Mouse (Mus musculus) ES-E14 (cell line): ENCODE data around the gene Noto. TPM values are rescaled to one million over a fixed set of nuclear protein-coding genes. Genes with fewer than 3 reads are reported as not detected.

Experiments
- DNase-seq: peaks from one replicate; pipeline ENCODE4 v3.0.0-alpha.2; 2013; ENCODE audit warnings: low read depth, low spot score
- H3K27ac ChIP-seq: 2 replicates; pipeline ENCODE4 v1.5.1; 2012; ENCODE audit warnings: low read depth, mild to moderate bottlenecking, low read length, moderate library complexity, mixed read lengths; ENCODE audit not compliant: poor library complexity, insufficient read depth, severe bottlenecking
- H3K36me3 ChIP-seq: 2 replicates; pipeline ENCODE4 v1.6.1; 2012; ENCODE audit warnings: mild to moderate bottlenecking, low read length, moderate library complexity, mixed read lengths; ENCODE audit not compliant: control insufficient read depth, poor library complexity, insufficient read depth, severe bottlenecking
- H3K4me1 ChIP-seq, 2 experiments: fragments of 150-350 bp in 1 of 2; sonication (generic) in 1 of 2; 2 replicates each; pipeline ENCODE4 v1.6.1; 2012; ENCODE audit warnings: low read length in 2 of 2, mild to moderate bottlenecking in 1 of 2, mixed read lengths in 1 of 2; ENCODE audit not compliant: control insufficient read depth in 2 of 2, insufficient read depth in 2 of 2, poor library complexity in 1 of 2
- H3K4me3 ChIP-seq, 2 experiments: fragments of 150-350 bp in 1 of 2; sonication (generic) in 1 of 2; 2 replicates each; pipeline ENCODE4 v1.5.1; 2012; ENCODE audit warnings: low read length in 2 of 2, low read depth in 1 of 2, mild to moderate bottlenecking in 1 of 2, mixed read lengths in 1 of 2; ENCODE audit not compliant: insufficient read depth in 1 of 2, poor library complexity in 1 of 2, severe bottlenecking in 1 of 2
- H3K9ac ChIP-seq: 2 replicates; pipeline ENCODE4 v1.6.1; 2012; ENCODE audit warnings: low read depth, mild to moderate bottlenecking, low read length, mixed read lengths; ENCODE audit not compliant: poor library complexity, insufficient read depth, severe bottlenecking
- H3K9me3 ChIP-seq: fragments of 150-350 bp; sonication (generic); 2 replicates; pipeline ENCODE4 v1.6.1; 2012; ENCODE audit warnings: low read depth, mild to moderate bottlenecking, low read length; ENCODE audit not compliant: control insufficient read depth, insufficient read depth
- CHD2 ChIP-seq: IDR thresholded peaks from 2 replicates; pipeline ENCODE4 v1.6.1; 2014; ENCODE audit warnings: mild to moderate bottlenecking, low read depth, low read length, inconsistent platforms
- HCFC1 ChIP-seq: IDR thresholded peaks from 2 replicates; pipeline ENCODE4 v1.6.1; 2012; ENCODE audit warnings: low read length, inconsistent platforms, borderline replicate concordance; ENCODE audit not compliant: insufficient read depth
- MAFK ChIP-seq: IDR thresholded peaks from 2 replicates; pipeline ENCODE4 v1.6.1; 2014; ENCODE audit warnings: mild to moderate bottlenecking, low read depth, low read length, inconsistent platforms; ENCODE audit not compliant: insufficient read depth
- ZC3H11A ChIP-seq: IDR thresholded peaks from 2 replicates; pipeline ENCODE4 v1.6.1; 2012; ENCODE audit warnings: low read depth, mild to moderate bottlenecking, inconsistent platforms, low read length, borderline replicate concordance
- ZNF384 ChIP-seq: IDR thresholded peaks from 2 replicates; pipeline ENCODE4 v1.6.1; 2012; ENCODE audit warnings: low read depth, low read length, inconsistent platforms
- in situ Hi-C, 2 experiments: fragments of 600-800 bp; cut with MboI; formaldehyde crosslinking; loops; one replicate each; pipeline ENCODE4 v1.15.1; 2025; ENCODE audit warnings: low sequenced_read_pairs in 2 of 2, inconsistent platforms in 1 of 2; ENCODE audit not compliant: unreplicated experiment in 2 of 2
- total RNA-seq: library from RNA; depleted of rRNA; stranded (reverse); fragments of 300-350 nt; gene quantifications from 2 replicates; pipeline ENCODE4 v1.2.3, GENCODE M21; 2012

Noto gene
- total RNA-seq, 1 experiment, result not detected

DNA sequence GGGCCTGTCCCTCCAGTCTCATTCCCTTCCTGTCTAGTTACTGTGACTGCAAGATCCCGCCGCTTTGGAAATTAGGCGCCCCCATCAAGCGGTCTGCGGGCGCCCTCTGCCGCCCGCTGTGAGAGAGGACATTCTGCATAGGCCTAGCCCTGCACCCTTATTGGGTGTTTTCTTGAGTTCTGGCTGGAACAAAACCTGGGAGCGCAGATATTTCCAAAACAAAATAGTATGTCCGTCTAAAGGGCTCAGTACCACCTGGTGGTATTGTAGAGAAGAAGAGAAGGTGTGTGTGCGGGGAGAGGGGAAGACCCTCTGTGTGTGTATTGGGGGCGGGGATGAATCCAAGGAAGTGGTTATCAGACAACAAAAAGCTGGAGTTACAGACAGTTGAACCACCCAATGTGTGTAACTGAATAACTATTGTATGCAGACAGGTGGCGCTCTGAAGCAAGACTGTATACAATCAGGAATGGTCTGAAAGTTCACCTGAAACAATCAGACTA lies 12.9 kb upstream of the Noto start:
- in situ Hi-C loops, result loop anchor here (5.0 to 25.0 kb wide), 3 partner anchors 66 to 249 kb away; no protein-coding TSS in a partner anchor
- H3K9me3 ChIP-seq, result no peaks in the 10 kb centered on the region
- peaks cover 0 to 3% of the 10 kb centered on the region in 2 experiments; a peak in 1 of 4 replicates for H3K4me1 ChIP-seq
- H3K9ac ChIP-seq, result peak overlapping the region; percentile 31; the same call in 1 of the 2 replicates
- 0 out of 4 replicates have a peak overlapping the region, but pooled peaks of 1 of the 2 experiments have one; percentile 11 for H3K4me3 ChIP-seq
- no peak overlapping the region for H3K27ac ChIP-seq
- DNase-seq, result peak; percentile 76
- TF ChIP-seq ZC3H11A, result peak; percentile 73; the same call in 1 of the 2 replicates
- peak; percentile 61 for TF ChIP-seq CHD2
- TF ChIP-seq HCFC1, result no peak
- no peak for TF ChIP-seq MAFK
- peak; percentile 45; the same call in 1 of the 2 replicates for TF ChIP-seq ZNF384
- H3K36me3 ChIP-seq, result no peaks in the 10 kb centered on the region

DNA sequence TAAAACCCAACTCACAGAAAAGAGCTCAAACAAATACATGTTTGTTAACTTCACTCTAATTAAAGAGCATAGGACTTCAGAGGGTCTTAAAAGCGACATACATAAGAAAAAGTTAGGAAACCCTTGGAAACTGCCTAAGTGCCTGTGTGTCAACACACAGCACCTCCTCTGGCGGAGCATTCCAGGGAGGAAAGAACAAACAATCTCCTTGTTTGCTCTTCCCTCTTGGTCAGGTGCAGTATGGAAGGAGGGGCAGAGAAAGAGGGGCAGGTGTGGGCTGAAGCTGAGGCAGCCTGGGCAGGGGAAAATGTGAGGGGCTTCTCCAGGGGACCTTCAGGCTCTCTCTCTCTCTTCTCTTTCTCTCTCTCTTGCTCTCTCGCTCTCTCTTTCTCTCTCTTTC lies 7.9 kb upstream of the Noto start:
- TF ChIP-seq CHD2 (no peak), ZC3H11A (no peak)
- H3K27ac ChIP-seq, result no peak overlapping the region
- no peak overlapping the region for H3K9ac ChIP-seq
- no peak for DNase-seq
- no peaks in the 10 kb centered on the region for H3K9me3 ChIP-seq
- H3K36me3 ChIP-seq, result no peaks in the 10 kb centered on the region
- H3K4me3 ChIP-seq, result no peak overlapping the region
- no peaks in the 10 kb centered on the region for H3K4me1 ChIP-seq
- in situ Hi-C loops, result loop anchor here (10.0 to 25.0 kb wide), 2 partner anchors 71 to 254 kb away; no protein-coding TSS in a partner anchor

DNA sequence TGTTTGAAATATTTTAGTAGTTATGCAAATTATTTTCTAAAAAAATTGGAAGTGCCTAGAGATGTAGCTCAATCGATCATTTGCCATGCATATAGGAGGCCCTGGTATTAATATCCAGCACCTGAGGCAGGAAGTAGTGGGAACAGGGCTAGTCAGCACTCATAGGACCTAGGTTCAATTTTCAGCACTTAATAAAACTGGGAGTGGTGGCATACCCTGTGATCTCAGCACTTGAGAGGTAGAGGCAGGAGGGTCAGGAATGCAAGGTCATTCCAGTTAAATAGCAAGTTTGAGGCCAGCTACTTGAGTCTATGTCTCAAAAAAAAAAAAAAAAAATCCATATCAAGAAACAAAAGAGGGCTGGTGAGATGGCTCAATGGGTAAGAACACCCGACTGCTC lies 4.5 kb upstream of the Noto start:
- Histone ChIP-seq H3K4me1 (peaks cover 0 to 2% of the 10 kb centered on the region in 2 experiments; a peak in 1 of 4 replicates), H3K9me3 (no peaks in the 10 kb centered on the region), H3K4me3 (no peak overlapping the region), H3K36me3 (no peaks in the 10 kb centered on the region), H3K27ac (no peak overlapping the region), H3K9ac (no peak overlapping the region)
- DNase-seq, result no peak
- TF ChIP-seq CHD2 (no peak), HCFC1 (no peak), ZC3H11A (no peak), MAFK (no peak), ZNF384 (no peak)
- in situ Hi-C loops, result loop anchor here (10.0 to 25.0 kb wide), 2 partner anchors 74 to 257 kb away; no protein-coding TSS in a partner anchor

DNA sequence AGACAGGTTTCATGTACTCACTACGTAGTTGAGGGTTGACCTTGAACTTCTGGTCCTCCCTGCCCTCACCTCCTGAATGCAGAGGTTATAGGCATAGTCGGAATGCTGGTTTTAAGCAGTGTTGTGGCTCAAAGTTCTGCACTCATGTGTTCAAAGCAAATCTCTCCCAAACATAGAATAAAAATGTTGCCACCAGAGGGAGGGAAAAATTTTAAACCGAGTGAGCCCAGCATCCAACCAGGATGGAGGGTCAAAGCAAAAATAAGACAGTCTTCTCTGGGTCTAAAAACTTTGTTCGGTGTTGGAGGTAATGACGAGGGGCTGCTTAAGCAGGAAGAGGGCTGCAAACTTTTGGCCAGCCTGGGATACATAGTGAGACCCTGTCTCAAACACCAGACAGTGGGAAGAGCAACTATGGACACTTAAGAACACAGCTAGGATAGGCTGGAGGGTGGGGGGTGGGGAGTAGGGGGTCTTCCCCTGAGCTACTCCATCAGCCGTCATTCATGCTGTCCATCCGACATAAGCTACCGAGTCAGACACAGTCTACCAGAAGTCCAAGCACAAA lies 7.7 kb downstream of the Noto start:
- no peak for DNase-seq
- in situ Hi-C loops, result no loop called here
- Histone ChIP-seq H3K27ac (no peak overlapping the region; the same call in 1 of the 2 replicates), H3K9ac (no peak overlapping the region), H3K36me3 (no peaks in the 10 kb centered on the region), H3K9me3 (no peaks in the 10 kb centered on the region), H3K4me1 (peaks cover 2 to 3% of the 10 kb centered on the region in 2 experiments; a peak in 3 of 4 replicates), H3K4me3 (peak overlapping the region; percentile 91 to 99; a peak in 3 of 4 replicates)
- TF ChIP-seq HCFC1, result no peak
- TF ChIP-seq ZC3H11A, result no peak
- TF ChIP-seq ZNF384, result no peak
- TF ChIP-seq MAFK, result no peak
- TF ChIP-seq CHD2, result no peak
